Mouse (Mus musculus) kidney, adult 2 months (tissue): ENCODE measurements at regions not wholly inside any gene's neighbourhood (a gene's known extent, or its start where the extent isn't known, plus 50 kb on each side); places are given as distances from the start of the nearest gene placed in this dataset.

Source experiments
- DNase-seq: peaks from one replicate; pipeline ENCODE4 v3.0.0; 2021
- H3K27ac ChIP-seq: fragments of 200-500 bp; 2 replicates; pipeline ENCODE4 v1.5.1; 2012; ENCODE audit warnings: low read depth, low read length, control low read depth, inconsistent platforms; ENCODE audit not compliant: insufficient read depth
- H3K27me3 ChIP-seq: fragments of 200-500 bp; replicated peaks from 2 replicates; pipeline ENCODE4 v1.6.1; 2012; ENCODE audit warnings: mild to moderate bottlenecking, moderate library complexity, low read length, inconsistent platforms; ENCODE audit not compliant: control insufficient read depth, insufficient read depth
- H3K36me3 ChIP-seq: fragments of 200-500 bp; 2 replicates; pipeline ENCODE4 v1.6.1; 2012; ENCODE audit warnings: mild to moderate bottlenecking, moderate library complexity, low read length, inconsistent platforms; ENCODE audit not compliant: control insufficient read depth, insufficient read depth
- H3K4me1 ChIP-seq: fragments of 200-500 bp; 2 replicates; pipeline ENCODE4 v1.6.1; 2011; ENCODE audit warnings: low read length; ENCODE audit not compliant: control insufficient read depth, insufficient read depth
- H3K4me3 ChIP-seq: fragments of 200-500 bp; 2 replicates; pipeline ENCODE4 v1.5.1; 2011; ENCODE audit warnings: mild to moderate bottlenecking, low read depth, low read length, control low read depth; ENCODE audit not compliant: insufficient read depth
- CTCF ChIP-seq: fragments of 200-500 bp; conservative IDR thresholded peaks from 2 replicates; pipeline ENCODE4 v1.5.1; 2011; ENCODE audit warnings: low read depth, mild to moderate bottlenecking, control low read depth, low read length, moderate library complexity, mixed read lengths; ENCODE audit not compliant: insufficient read depth, insufficient read length
- POLR2A ChIP-seq: fragments of 200-500 bp; IDR thresholded peaks from one replicate; pipeline ENCODE4 v1.6.1; 2011; ENCODE audit warnings: low read depth, low read length, control low read depth
- WGBS: fragments of 180-500 bp; shearing (Covaris S2); methylation state at CpG from one replicate; pipeline ENCODE4 v1.1.7; 2018; 5-methylcytosine and 5-hydroxymethylcytosine counted together

DNA sequence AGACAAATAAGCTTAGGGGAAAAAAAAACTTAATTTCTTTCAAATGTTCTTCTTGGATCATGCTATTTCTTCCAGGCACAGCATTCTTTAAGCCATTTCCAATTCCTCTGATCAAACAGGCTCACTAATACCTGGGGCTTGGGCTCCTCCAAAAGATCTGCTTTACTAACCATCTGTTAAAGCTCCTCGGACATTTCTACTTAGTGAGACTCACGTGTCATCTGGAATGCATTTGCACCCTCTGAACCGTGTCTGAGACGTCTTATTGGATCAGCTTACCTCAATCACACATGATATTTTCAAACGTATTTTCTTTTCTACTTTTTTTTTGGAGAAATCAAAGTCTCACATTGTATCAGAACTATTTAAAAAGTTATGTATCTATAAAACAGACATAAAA is 132.4 kb downstream of the Npr3 start:
- no peak for DNase-seq
- H3K36me3 ChIP-seq: no peaks in the 10 kb centered on the region
- no peaks in the 10 kb centered on the region for H3K27me3 ChIP-seq
- H3K27ac ChIP-seq: no peak overlapping the region
- no peak overlapping the region for H3K4me3 ChIP-seq
- WGBS: 20% methylated on average over 5 of the region's 5 CpGs
- TF ChIP-seq POLR2A (no peak), CTCF (no peak)
- H3K4me1 ChIP-seq: no peaks in the 10 kb centered on the region

- H3K4me3 ChIP-seq: no peak overlapping the region
- no peaks in the 10 kb centered on the region for H3K27me3 ChIP-seq
- WGBS: 38% methylated on average over 1 of the region's 1 CpGs
- H3K27ac ChIP-seq: no peak overlapping the region
- H3K36me3 ChIP-seq: no peaks in the 10 kb centered on the region
- TF ChIP-seq CTCF (no peak), POLR2A (no peak)
- no peak for DNase-seq
- H3K4me1 ChIP-seq: no peaks in the 10 kb centered on the region
Observed at GRCm38 (mm10) chr15:11770596-11770995, 136.5 kb downstream of the Npr3 start.

DNA sequence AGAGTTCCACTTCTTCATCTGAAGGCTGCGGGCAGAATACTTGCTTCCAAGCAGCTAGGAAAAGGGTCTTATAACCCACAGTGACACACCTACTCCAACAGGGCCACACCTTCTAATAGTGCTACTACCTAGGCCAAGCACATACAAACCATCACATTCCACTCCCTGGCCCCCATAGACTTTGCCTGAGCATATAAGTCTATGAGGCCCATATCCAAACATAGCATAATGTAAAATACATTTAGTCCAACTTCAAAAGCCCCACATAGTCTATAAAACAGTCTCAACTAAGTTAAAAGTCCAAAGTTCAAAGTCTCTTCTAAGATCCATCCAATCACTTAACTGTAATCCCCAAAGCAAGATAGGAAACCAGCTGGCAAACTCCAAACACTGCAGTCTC is 149.1 kb downstream of the Npr3 start:
- no peak for DNase-seq
- no peaks in the 10 kb centered on the region for H3K27me3 ChIP-seq
- H3K4me1 ChIP-seq: no peaks in the 10 kb centered on the region
- H3K27ac ChIP-seq: no peak overlapping the region
- no peak overlapping the region for H3K4me3 ChIP-seq
- WGBS: 100% methylated on average over 1 of the region's 1 CpGs
- H3K36me3 ChIP-seq: no peaks in the 10 kb centered on the region
- no peak for TF ChIP-seq POLR2A
- TF ChIP-seq CTCF: no peak

GRCm38 (mm10) chr15:11756786-11757185 is 150.3 kb downstream of the Npr3 start:
- Histone ChIP-seq H3K27me3 (no peaks in the 10 kb centered on the region), H3K4me3 (no peak overlapping the region), H3K36me3 (no peaks in the 10 kb centered on the region), H3K27ac (no peak overlapping the region), H3K4me1 (no peaks in the 10 kb centered on the region)
- no peak for DNase-seq
- no peak for TF ChIP-seq POLR2A
- 85% methylated on average over 7 of the region's 7 CpGs for WGBS

GRCm38 (mm10) chr15:11753216-11753615 is 153.9 kb downstream of the Npr3 start:
- H3K36me3 ChIP-seq: no peaks in the 10 kb centered on the region
- H3K27ac ChIP-seq: no peak overlapping the region
- no peak overlapping the region for H3K4me3 ChIP-seq
- H3K27me3 ChIP-seq: no peaks in the 10 kb centered on the region
- TF ChIP-seq POLR2A: no peak
- peak; percentile 93 for TF ChIP-seq CTCF
- WGBS: 20% methylated on average over 3 of the region's 3 CpGs
- DNase-seq: peak; percentile 58
- no peaks in the 10 kb centered on the region for H3K4me1 ChIP-seq

DNA sequence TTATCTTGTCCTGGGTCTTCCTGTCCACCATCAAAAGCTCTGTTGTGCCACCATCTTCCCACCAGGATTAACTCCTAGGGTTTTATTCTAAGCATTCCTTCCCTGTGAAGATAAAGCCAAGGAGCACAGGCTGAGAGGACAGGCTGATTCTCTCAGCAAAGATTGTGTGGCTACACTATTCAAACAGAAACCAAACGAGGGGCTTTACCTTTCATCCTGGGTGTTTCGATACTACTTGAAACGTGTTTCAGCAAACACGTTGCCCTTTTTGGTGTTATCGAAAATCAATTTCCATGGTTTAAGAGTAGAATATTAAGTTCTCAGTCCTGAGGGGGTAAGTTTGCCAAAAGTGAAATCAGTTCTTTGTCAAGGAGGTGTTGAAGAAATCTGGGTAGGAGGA is 156.2 kb downstream of the Npr3 start:
- Histone ChIP-seq H3K27ac (no peak overlapping the region), H3K4me1 (no peaks in the 10 kb centered on the region), H3K27me3 (no peaks in the 10 kb centered on the region; the same call in 1 of the 2 replicates), H3K4me3 (no peak overlapping the region), H3K36me3 (no peaks in the 10 kb centered on the region)
- TF ChIP-seq POLR2A (no peak), CTCF (no peak)
- no peak for DNase-seq
- WGBS: 84% methylated on average over 5 of the region's 5 CpGs

GRCm38 (mm10) chr15:11749509-11749908 is 157.6 kb downstream of the Npr3 start:
- no peak for DNase-seq
- TF ChIP-seq CTCF (no peak), POLR2A (no peak)
- WGBS: 94% methylated on average over 4 of the region's 4 CpGs
- no peaks in the 10 kb centered on the region; the same call in 1 of the 2 replicates for H3K27me3 ChIP-seq
- H3K4me3 ChIP-seq: no peak overlapping the region
- no peaks in the 10 kb centered on the region for H3K4me1 ChIP-seq
- no peaks in the 10 kb centered on the region for H3K36me3 ChIP-seq
- H3K27ac ChIP-seq: no peak overlapping the region

GRCm38 (mm10) chr15:11748306-11748705 is 158.8 kb downstream of the Npr3 start:
- 64% methylated on average over 2 of the region's 2 CpGs for WGBS
- no peak overlapping the region for H3K4me3 ChIP-seq
- no peak for DNase-seq
- no peaks in the 10 kb centered on the region for H3K36me3 ChIP-seq
- H3K4me1 ChIP-seq: no peaks in the 10 kb centered on the region
- no peak for TF ChIP-seq CTCF
- no peak for TF ChIP-seq POLR2A
- H3K27ac ChIP-seq: no peak overlapping the region
- no peaks in the 10 kb centered on the region; the same call in 1 of the 2 replicates for H3K27me3 ChIP-seq
